Mouse (Mus musculus): ENCODE data around the gene Ell.

Gene Ell

DNA sequence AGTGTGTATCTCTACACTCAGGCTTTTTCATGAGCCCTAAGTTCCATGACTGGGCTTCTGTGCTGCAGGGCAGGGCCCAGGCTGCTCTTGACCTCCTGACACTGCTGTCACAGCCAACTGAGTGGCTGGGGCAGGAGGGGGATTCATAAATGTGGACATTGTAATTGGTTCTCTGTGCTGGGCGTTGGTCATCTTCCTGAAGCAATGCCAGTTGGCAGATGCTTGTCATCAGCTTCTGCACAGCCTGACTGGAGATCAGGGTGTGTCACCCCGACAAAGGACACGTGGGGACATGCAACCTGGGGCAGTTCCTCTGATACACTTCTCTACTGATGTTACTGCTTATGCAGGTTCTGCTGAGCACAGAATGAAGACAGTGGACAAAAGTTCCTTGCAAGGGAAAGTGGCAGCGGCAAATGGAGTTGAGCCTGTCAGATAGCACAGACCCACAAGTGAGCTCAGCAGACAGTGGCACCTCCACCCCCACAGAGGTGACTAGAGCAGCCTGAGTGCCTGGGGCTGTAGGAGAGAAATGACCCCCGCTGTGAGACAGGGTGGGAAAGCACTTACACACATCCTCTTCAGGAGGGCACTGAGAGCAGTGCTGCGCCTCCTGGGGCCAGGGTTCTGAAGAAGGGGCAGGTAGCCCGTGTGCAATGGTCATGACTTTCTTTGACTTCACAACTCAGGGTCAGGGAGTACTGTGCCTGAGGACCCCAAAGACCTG, 22.7 kb downstream of the Ell start:
- in situ Hi-C loops (cut with MboI, MseI) = no loop called here

DNA sequence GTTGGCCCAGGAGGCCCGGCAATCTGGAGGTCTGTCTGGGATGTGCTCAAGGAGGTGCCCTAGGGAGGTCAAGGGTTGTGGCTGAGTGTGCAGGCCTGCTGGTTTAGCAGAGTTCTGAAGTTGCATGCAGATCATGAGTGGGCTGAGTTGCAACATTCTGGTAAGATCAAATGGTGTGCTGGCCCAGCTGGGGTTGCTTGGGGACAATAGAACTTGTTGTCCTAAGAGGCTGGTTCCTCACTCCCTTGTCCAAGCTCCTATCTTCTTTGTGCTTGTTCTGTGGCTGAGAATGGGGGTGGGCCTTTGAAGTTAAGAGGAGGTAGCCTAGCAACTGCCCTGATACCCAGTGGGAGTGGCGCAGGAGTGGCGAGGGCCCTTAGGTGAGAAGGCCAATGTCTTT, 23.5 kb downstream of the Ell start:
- in situ Hi-C loops (cut with MboI, MseI) = no loop called here

DNA sequence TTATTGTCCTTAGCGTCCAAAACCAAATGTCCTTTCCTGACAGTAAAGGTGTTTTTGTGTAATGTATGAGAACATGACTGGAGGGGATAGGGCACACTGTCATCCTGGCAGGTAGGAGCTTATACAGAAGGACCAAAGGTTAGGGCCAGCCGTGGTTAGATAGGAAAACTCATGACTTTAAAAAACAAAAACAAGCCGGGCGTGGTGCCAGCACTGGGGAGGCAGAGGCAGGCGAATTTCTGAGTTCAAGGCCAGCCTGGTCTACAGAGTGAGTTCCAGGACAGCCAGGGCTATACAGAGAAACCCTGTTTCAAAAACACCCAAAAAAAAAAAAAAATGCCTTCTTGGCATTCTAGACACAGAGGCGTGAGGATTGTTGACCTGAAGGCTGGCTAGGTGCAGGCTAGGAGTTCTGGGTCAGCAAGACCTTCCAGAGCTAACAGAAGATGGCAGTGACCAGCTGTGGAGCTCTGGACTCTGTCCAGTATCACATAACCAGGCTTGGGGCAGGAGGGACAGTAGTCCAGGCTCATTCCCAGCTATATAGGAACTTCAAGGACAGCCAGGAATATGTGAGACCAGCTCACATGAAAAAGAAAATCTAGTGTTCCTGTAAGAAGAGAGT, 24.6 kb downstream of the Ell start:
- in situ Hi-C loops (cut with MboI, MseI) = no loop called here

DNA sequence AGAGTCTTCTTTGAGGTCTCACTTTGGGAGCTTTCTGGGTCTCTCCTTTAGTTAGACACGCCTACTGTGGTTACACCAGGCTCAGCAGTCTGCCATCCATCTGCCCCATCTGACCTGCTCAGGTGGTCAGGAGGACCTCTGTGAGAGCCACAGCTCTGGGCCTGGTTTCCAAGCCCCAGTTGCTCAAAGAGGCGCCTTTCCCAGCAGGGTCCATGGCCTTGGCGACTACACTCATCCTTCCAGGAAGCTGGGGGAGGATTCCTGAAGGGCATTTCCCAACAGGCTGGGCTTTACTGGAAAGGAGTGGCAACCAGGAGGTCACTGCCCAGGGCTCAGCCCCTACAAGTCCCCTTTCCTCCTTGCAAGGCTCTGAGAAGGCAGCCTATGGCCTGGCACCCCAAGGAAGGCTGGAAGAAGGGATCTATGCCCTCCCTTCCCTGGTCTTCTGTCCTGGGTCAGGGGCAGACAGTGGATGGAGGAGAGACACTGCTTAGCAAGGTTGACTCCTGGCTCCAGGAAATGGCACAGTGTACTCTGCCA, 25.5 kb downstream of the Ell start:
- in situ Hi-C loops (cut with MboI, MseI) = no loop called here

DNA sequence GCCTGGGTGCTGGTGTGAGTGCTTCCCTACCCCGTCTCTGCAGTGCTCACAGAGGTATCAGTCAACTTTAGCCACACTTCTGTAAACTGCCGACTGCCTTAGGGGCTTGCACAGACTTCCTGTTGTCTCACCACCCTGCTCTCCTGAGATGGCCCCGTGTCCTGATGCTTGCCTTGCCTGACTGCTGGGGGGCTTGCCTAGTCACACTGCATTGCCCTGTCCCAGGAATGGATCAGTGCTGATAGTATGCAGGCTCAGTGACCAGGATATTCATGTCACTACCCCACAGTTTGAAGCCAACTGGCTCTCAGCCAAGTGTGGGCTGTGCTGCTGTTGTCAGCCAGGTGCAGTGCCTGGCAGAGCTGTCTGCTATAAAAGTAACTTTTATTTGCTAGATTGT, 26.3 kb downstream of the Ell start:
- in situ Hi-C loops (cut with MboI, MseI) = no loop called here

DNA sequence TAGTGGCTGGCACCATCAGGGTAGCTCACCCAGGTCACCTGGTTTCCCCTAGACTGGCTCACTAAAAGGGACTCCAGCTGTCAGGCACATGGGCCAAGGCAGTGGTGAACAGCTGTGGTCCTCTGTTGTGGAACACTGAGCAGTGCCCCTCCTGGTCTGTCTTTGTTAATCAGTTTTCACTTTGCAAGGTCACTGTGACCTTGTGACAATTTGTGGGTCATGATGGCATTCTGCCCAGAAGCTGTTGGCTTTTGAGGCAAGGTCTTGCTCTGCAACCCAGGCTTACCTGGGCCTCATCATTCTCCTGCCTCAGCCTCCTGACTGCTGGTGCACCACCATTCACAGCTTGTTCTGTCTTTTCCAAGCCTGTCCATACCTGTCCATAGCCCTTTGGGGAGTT, 31.1 kb downstream of the Ell start:
- in situ Hi-C loops (cut with MboI, MseI) = no loop called here

DNA sequence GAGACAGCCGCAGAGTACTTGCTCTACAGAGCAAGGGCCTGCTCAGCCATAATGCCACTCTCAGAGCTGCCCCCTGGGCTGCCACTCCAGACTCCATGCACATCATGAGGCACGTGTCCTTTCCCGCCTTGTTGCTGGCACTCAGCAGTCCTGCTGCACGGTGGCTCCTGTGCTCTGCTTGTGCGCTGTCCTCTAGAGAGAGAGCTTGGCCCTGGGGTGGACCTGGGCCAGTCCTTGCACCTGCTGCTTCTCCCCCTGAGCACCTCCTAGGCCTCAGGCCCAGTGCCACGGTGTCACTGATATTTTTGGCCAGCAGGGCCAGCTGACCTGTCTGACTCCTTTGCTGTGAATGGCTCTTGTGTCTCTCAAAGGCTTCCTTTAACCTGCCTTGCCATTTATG, 31.7 kb downstream of the Ell start:
- in situ Hi-C loops (cut with MboI, MseI) = no loop called here

DNA sequence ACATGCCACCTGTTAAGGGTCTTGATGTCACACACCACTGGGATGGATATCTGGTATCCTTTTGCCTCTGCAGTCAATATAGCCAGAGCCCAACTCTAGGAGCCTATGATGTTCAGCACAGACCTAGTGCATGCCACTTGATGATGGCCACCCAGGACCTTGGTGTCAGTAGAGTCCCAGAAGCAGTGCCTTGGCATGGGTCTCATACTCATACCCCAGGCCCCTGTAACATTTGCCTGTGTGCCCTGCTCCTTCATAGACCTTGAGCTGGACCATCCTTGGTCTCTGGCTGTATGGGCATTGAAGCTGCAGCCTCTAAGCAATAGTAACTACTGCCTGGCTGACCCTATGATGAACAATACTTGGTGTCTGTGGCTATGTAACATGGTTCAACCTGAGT, 35.0 kb downstream of the Ell start:
- in situ Hi-C loops (cut with MboI, MseI) = no loop called here

DNA sequence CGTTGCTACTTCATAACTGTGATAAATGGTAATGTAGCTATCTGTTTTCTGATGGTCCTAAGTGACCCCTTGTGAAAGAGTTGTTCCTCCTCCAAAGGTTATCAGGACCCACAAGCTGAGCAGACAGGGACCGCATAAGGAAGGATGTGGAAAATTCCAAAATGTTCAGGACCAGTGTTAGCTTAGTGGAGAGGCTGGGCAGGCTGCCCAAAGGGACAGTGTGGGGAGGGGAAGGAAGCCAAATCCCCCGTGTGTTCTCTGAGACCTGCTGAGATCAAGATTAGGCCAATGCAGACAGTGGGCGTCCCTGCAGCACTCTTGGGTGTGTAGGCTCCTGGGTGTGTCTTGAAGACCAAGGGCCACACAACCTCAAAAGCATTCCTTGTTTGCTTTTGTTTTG, 35.7 kb downstream of the Ell start:
- in situ Hi-C loops (cut with MboI, MseI) = no loop called here

DNA sequence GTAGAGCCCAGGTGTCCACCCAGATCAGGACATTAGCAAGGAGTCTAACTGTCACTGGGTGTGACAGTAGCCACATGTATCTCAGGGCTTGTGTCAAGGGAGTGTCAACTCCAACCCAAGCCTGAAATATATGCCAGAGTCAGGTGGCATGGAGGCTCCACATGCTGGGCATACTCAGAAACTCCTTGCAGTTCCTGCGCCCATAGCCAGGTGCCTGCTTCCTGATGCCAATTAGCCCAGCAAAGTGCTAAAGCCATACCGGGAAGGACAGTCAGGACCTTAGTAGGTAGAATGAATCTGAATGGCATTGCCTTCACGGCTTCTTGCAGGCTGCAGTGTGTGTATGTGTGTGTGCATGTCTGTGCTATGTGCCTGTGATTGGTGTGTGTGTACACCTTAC, 38.0 kb downstream of the Ell start:
- in situ Hi-C loops (cut with MboI, MseI) = no loop called here

DNA sequence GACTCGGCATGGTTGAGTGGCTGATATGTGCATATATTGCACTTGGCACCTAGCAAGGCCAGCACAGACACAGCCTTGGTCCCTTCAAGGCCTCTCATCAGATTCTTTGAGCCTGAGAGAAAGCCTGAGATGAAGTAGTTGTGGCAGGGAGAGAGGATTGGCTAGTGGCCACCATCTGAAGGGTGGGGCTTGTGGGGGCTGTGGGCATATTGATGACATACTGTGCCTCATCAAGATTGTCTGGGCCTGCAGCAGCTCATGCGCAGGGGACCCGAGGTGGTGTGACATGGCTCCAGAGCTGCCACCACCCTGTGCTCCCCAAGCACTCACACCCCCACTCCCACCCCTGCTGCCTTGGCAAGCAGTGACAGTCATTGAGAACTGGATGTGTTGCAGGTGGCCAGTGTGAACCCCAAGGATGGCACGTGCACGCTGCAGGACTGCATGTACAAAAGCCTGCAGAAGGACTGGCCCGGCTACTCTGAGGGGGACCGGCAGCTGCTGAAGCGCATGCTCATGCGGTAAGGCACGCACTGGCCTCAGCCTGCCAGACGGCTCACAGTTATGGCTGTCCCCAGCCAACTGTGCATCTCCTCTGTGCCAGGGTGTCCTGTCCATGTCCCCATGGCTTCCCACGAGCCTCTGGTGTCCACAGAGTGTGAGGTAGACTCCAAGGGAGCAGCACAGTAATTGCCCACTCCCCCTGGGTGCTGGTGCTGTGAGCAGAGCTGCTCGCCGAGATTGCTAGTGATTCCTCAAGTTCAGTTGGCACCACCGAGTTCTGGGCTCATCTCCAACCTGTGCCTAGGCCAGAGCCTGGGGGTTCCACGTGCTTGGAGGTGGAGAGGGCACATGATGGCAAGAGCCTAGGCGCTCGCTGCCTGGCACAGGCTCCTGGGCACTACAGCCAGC, 44.5 kb downstream of the Ell start:
- in situ Hi-C loops (cut with MboI, MseI) = no loop called here

DNA sequence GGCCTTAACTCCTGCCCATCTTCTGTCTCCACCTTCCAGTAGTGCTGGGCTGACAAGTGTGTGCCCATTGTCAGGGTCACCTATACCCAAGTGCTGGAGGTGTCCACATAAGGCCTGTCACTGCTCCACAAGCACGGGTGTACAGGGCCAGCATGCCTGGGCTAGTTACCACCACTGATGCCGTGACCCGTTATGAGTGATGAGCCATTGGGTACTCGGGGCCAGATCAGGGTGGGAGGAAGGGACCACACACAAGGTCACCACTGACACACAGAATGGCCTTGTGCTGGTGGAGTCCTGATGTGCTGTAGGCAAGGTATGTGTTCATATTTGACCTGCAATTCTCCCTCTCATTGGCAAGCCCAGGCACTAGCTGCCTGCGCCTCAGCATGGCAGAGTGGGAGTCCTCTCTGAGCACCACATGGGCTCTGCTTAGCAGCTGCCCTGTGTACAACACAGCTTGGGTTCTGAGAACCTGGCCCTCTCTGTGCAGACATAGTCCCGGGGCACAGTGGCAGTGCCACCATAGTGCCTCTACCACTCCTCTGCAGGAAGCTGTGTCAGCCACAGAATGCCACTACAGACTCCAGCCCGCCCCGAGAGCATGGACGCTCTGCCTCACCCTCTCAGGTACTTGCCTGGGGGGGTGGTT, 45.5 kb downstream of the Ell start:
- in situ Hi-C loops (cut with MboI, MseI) = loop anchor here (5.0 kb wide), 1 partner anchor 32 kb away; no protein-coding TSS in a partner anchor

DNA sequence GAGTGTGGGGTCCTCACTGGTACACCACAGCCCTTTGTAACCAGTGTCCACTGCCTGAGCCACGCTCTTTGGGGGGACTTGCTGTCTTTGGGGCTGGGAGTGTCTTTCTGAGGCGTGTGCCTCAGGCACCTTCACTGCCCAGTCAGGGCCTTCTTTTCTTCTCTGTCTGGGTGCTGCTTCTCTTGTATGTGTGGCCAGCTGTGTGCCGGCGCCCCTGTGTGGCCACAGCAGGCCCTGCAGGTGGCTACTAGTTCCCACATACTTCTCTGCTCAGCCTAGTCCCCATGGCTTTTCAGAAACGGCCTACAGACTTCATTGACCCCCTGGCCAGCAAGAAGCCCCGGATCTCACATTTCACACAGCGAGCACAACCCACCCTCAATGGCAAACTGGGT, 46.0 kb downstream of the Ell start:
- in situ Hi-C loops (cut with MboI, MseI) = loop anchor here (5.0 kb wide), 1 partner anchor 33 kb away; no protein-coding TSS in a partner anchor

DNA sequence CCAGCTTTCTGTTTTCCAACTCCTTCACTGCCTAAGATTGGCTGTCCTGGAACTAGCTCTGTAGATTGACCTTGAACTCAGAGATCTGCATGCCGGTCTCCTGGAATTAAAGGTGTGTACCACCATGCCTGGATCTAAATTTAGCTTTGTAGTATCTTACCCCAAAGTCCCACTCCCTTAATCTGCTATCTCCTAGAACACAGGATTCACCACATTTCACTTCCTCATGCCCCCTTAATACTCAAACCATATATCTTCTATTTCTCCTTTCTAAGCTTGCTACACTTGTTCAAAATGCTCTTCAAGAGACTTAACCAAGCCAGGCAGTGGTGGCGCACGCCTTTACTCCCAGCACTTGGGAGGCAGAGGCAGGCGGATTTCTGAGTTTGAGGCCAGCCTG, 48.7 kb downstream of the Ell start:
- in situ Hi-C loops (cut with MboI, MseI) = loop anchor here (5.0 kb wide), 1 partner anchor 36 kb away; no protein-coding TSS in a partner anchor

DNA sequence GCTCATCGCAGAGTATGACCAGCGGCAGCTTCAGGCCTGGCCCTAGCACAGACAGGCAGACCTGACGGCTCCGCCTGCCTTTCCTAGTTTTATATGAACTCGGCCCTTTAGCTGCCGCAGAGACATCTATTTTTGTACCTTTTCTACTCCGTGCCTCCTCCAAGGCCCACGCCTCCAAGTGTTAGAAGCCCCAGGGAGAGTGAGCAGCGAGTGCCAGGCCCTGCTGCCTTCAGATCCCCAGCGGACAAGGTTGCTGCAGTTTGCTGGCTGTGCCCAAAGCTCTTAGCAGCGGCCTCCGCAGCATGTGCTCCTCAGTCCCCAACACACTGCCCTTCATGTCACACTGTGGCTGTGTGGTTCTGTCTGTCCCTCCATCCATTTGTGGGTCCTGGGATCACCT, 52.3 kb downstream of the Ell start:
- in situ Hi-C loops (cut with MboI, MseI) = no loop called here

DNA sequence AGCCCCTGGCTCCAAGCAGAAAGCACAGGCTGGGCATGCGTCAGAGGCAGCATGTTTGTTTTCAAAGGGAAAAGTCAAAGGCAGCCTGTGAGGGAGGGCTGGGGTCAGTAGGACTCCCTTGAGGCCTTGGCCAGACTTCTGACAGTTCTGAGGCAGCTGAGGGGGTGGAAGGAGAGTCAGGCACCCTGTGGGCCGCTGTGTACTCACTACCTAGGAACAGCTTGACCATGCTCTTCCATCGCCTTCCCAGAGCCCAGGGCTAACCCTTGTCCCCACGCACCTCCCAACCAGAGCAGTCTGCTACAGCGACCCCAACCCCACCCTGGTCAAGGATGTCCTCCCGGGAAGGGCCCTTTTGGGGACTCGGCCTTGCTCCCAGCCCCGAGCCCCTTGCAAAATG, 53.9 kb downstream of the Ell start:
- in situ Hi-C loops (cut with MboI, MseI) = no loop called here

DNA sequence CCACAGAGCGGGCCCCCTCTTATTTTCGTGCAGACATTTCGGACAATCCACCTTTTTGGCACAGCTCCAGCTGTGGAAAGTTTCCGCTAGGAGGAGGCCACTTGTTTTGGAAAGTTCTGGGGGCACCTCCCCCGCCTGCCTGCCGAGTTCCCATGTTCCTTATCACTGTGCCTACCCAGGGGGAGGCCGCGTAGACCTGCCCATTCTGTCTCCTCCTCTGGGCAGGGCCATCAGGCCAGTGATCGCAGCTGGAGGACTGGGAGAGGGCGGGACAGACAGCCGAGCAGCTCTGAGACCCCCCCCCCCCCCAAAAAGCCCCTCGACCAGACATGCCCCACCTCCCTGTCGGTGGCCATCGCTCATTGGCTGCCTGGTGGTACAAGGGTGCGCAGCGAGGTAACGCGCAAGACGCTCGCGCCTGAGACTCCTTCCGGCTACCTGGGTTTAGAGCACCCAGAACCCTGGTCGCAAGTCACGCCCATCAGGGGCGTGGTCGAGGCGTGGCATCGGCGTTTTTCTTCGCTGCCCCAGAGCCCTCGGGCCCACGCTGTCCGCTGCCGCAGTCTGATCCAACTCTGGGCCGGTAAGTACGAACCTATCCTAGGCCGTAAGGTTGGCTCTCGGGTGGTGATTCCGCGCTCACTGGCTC, 54.8 kb downstream of the Ell start, which contains the start of gene Isyna1:
Isyna1 (plus strand) TSS at position 413 of the 649 bp plus-strand sequence.
- in situ Hi-C loops (cut with MboI, MseI) = no loop called here

DNA sequence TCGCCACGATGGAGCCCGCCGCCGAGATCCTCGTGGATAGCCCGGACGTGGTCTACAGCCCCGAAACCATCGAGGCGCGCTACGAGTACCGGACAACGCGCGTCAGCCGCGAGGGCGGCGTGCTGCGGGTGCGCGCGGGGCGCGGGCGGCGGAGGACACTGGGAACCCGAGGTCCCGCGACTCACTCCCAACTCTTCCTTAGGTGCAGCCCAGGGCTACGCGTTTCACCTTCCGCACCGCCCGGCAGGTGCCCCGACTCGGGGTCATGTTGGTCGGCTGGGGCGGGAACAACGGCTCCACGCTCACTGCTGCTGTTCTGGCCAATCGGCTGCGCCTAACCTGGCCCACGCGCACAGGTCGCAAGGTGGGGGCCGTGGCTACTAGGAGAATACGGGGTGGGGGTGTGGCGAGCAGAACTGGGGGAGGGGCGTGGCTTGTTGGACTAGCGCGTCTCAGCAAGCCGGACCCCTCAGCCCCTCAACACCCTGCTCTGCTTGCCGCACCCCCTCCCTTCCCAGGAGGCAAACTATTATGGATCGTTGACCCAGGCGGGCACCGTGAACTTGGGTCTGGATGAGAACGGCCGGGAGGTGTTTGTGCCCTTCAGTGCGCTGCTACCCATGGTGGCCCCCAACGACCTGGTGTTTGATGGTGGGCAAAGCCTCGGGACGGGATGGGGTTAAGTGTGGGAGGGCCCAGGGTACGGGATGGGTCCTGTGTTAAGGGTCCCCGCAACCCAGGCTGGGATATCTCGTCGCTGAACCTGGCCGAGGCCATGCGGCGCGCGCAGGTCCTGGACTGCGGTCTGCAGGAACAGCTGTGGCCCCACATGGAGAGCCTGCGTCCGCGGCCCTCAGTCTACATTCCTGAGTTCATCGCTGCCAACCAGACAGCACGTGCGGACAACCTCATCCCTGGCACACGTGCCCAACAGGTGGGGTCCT, 55.6 kb downstream of the Ell start:
- in situ Hi-C loops (cut with MboI, MseI) = no loop called here

DNA sequence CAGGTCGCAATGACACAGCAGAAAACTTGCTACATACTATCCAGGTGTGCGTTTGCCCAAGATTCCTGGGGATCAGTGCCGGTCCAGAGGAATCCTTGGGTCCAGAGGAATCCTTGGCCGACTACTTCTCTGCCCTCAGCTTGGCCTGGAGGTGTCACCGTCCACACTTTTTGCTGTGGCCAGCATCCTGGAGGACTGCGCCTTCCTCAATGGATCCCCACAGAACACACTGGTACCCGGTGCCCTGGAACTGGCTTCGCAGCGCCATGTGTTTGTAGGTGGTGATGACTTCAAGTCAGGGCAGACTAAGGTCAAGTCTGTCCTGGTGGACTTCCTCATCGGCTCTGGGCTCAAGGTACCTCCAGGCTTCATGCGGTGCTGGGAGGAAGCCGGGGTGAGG, 56.6 kb downstream of the Ell start:
- in situ Hi-C loops (cut with MboI, MseI) = no loop called here

DNA sequence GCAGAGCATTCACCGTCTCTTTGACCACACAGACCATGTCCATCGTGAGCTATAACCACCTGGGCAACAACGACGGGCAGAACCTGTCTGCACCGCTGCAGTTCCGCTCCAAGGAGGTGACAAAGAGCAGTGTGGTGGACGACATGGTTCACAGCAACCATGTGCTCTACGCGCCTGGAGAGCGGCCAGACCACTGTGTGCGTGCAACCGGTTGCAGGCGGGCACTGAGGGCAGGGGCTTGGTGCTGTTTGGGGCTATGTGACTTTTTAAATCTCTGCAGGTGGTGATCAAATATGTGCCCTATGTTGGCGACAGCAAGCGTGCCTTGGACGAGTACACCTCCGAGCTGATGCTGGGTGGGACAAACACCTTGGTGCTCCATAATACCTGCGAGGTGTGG, 57.0 kb downstream of the Ell start:
- in situ Hi-C loops (cut with MboI, MseI) = no loop called here
